Mouse (Mus musculus): ENCODE measurements around the gene Nup210. TPM values are rescaled to one million over a fixed set of nuclear protein-coding genes. Genes with fewer than 3 reads are reported as not detected.

The Nup210 gene
- polyA plus RNA-seq, 1 experiment from 2014 or later, result 2.0 TPM

DNA sequence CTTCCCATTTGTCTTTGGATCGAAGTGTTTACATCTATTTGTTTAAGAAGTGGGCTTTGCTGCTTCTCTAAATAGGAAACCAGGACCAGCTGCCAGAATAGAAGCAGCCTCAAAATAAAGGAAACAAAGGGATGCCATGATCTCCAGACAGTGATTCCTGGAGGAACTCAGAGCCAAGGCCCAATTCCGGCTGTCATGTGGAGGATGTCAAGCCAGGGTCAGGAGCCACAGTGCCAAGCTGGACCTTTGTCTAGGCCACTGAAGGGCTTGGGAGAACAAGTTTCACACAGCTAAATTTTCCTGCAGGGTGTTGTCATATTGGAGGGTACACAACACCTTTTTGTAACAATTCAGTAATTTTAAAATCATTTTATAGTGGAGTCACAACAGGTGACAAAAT, 3.6 kb upstream of the Nup210 start:
- H3K79me2 ChIP-seq (ENCODE audit: inconsistent target), result no peaks in the 10 kb centered on the region
- 91% methylated on average over 2 of the region's 2 CpGs for WGBS (ENCODE audit: missing documents)
- H3K36me3 ChIP-seq (ENCODE audit: inconsistent target), result no peaks in the 10 kb centered on the region
- no peak overlapping the region for H3K4me3 ChIP-seq (ENCODE audit: inconsistent target)
- H3K27ac ChIP-seq, result no peak overlapping the region

DNA sequence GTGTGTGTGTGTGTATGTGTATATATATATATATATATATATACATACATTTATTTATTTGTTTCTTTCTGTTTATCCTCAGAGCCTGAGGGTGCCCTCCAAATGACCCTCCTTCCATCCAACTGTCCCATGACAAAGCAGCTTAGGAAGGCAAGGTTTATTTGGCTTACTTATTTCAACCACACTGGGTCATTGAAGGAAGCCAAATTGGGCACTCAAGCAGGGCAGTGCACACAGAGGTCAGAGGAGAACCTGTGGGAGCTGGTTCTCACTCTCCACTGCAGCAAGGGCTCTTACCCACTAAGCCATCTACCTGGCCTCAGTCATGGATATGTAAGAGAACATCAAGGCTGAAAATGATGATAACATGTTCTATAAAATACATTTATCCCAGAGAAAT, 1.9 kb upstream of the Nup210 start:
- no peaks in the 10 kb centered on the region for H3K36me3 ChIP-seq (ENCODE audit: inconsistent target)
- no peak overlapping the region for H3K4me3 ChIP-seq (ENCODE audit: inconsistent target)
- peaks cover 10% of the 10 kb centered on the region; the same call in 1 of the 2 replicates for H3K79me2 ChIP-seq (ENCODE audit: inconsistent target)
- H3K27ac ChIP-seq, result no peak overlapping the region

DNA sequence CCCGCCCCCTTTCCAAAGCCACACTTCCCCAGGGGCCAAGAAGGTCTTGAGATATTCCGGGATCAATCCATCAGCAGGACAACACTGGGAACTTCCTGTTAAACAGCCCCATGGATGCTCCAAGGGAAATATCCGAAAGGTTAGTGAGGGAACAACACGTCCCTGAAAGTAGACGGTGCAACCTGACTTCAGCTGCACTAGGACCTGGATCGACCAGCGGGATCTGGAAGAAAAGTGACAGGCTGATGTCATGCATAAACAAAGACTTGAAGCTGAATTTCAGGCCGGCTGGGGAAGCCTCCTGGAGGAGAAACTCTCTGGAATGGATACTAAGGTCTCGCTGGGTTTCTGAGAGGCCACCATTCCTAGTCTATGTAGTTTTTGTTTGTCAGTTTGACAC, 520 bp upstream of the Nup210 start:
- Histone ChIP-seq H3K27ac (no peak overlapping the region), H3K36me3 (ENCODE audit: inconsistent target) (no peaks in the 10 kb centered on the region), H3K79me2 (ENCODE audit: inconsistent target) (peaks cover 10% of the 10 kb centered on the region; the same call in 1 of the 2 replicates), H3K4me3 (ENCODE audit: inconsistent target) (peak overlapping the region; percentile 7; the same call in 1 of the 2 replicates)
- WGBS (ENCODE audit: missing documents), result 16% methylated on average over 9 of the region's 9 CpGs

DNA sequence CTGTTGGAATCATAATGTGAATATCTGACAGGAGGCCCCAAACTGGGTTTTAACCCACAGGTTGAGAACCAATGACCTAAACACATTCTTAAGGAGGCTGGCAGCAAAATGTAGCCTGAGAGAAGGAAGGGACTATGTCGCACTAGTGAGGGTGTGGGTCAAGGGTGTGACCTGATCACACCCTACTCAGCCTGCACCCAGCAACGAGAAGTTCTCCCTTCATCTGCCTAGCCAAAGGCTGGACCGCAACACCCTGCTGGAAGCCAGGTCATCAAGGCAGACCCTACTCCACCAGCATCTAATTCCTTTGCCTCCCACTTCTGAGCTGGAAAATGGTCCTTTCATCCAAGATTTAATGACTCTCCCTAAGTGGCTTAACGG, 776 bp downstream of the Nup210 start:
- H3K79me2 ChIP-seq (ENCODE audit: inconsistent target), result peaks cover 10% of the 10 kb centered on the region; the same call in 1 of the 2 replicates
- no peaks in the 10 kb centered on the region for H3K36me3 ChIP-seq (ENCODE audit: inconsistent target)
- no peak overlapping the region for H3K27ac ChIP-seq
- peak overlapping the region; percentile 9; the same call in 1 of the 2 replicates for H3K4me3 ChIP-seq (ENCODE audit: inconsistent target)
- 30% methylated on average over 4 of the region's 4 CpGs for WGBS (ENCODE audit: missing documents)

DNA sequence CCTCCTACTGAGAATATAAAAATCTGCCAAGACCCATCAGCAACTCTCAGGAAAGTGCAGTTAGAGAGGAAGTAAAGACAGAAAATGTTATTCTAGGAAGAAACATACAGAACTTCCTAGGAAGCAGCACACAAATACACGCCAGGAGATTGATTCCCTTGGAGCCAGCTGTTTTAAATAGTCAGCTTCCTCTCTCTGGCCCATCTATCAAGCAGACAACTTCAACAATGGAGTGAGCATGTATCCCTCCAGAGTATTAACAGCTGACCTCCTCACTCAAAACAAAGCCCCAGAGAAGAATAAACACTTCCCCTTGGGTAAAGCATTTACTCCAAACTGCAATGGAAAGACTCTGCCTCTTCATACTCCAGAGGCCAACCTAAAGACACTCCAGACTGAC, 1.5 kb downstream of the Nup210 start:
- Histone ChIP-seq H3K27ac (no peak overlapping the region), H3K4me3 (ENCODE audit: inconsistent target) (no peak overlapping the region), H3K36me3 (ENCODE audit: inconsistent target) (no peaks in the 10 kb centered on the region), H3K79me2 (ENCODE audit: inconsistent target) (peaks cover 10% of the 10 kb centered on the region; the same call in 1 of the 2 replicates)
- 23% methylated on average over 1 of the region's 1 CpGs for WGBS (ENCODE audit: missing documents)

- H3K36me3 ChIP-seq (ENCODE audit: inconsistent target), result no peaks in the 10 kb centered on the region
- no peak overlapping the region for H3K4me3 ChIP-seq (ENCODE audit: inconsistent target)
- no peak overlapping the region for H3K27ac ChIP-seq
- peaks cover 10% of the 10 kb centered on the region; the same call in 1 of the 2 replicates for H3K79me2 ChIP-seq (ENCODE audit: inconsistent target)
- WGBS (ENCODE audit: missing documents), result 13% methylated on average over 2 of the region's 2 CpGs
These were observed 1.9 kb downstream of the Nup210 start for GRCm38 (mm10) chr6:91114716-91115115.

- WGBS (ENCODE audit: missing documents), result 73% methylated on average over 3 of the region's 3 CpGs
- Histone ChIP-seq H3K36me3 (ENCODE audit: inconsistent target) (no peaks in the 10 kb centered on the region), H3K79me2 (ENCODE audit: inconsistent target) (peaks cover 10% of the 10 kb centered on the region; the same call in 1 of the 2 replicates), H3K27ac (no peak overlapping the region), H3K4me3 (ENCODE audit: inconsistent target) (no peak overlapping the region)
These were observed 4.7 kb downstream of the Nup210 start for GRCm38 (mm10) chr6:91111954-91112252.

DNA sequence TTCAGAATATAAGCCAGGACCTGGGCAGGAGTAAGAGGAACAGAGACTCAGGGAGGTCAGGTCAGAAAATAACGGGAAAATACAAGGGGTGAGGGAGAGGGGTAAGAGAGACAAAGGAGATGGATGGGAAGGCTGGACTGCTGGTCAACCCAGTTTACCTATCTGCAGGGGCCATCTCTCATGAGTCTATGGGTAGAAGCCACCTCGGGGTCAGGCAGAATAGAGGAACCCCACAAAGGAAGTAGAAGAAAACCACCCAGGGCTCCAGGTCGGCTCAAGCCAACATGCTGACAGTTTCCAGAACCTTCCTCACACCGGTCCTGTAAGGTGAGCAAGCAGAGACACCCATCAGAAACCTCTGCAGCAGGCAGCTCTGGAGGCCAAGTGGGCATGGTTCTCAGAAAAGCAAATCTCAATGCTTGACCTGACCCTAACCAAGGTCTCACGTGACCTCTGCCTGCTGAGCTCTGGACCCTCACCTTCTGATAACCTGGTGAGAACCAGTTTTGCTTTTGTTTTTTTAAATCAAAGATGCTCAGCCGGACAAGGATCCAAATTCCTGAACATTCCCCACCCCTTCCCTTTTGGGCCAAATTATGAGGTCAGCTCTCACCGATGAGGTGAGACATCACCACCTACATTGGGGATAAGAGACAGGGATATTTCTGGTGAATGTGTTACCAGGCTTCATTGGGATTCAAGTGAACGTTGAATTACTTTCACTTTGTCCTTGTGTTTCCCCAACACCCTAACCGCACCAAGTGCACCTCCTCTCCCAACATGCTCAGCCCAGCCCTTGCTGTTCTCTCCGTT, 5.3 kb downstream of the Nup210 start:
- H3K4me3 ChIP-seq (ENCODE audit: inconsistent target), result no peak overlapping the region; the same call in 1 of the 2 replicates
- 28% methylated on average over 10 of the region's 10 CpGs for WGBS (ENCODE audit: missing documents)
- H3K27ac ChIP-seq, result no peak overlapping the region
- H3K79me2 ChIP-seq (ENCODE audit: inconsistent target), result peaks cover 10% of the 10 kb centered on the region; the same call in 1 of the 2 replicates
- H3K36me3 ChIP-seq (ENCODE audit: inconsistent target), result no peaks in the 10 kb centered on the region

GRCm38 (mm10) chr6:91110323-91111020, 6.2 kb downstream of the Nup210 start:
- no peaks in the 10 kb centered on the region for H3K36me3 ChIP-seq (ENCODE audit: inconsistent target)
- H3K4me3 ChIP-seq (ENCODE audit: inconsistent target), result peak overlapping the region; percentile 29
- peaks cover 10% of the 10 kb centered on the region; the same call in 1 of the 2 replicates for H3K79me2 ChIP-seq (ENCODE audit: inconsistent target)
- H3K27ac ChIP-seq, result peak overlapping the region; percentile 13; the same call in 1 of the 2 replicates
- 11% methylated on average over 13 of the region's 13 CpGs for WGBS (ENCODE audit: missing documents)

DNA sequence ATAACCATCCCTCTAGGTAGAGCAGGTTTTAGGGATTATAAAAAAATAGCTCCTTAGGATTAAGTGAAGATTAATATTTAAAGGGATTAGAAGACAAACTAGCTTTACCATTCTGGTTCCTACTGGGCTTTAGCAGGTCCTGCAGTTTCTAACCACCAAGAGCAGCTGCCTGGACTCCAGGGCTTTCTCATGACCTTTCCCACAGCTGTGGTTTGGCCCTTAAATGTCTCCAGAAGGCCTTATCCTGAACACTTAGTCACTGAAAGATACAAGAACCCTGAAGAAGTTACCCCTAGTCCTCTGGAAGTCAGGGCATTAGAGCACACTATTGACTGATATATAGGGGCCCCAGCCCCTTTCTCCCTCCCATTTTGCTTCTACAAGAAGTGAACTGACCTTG, 7.1 kb downstream of the Nup210 start:
- no peak overlapping the region for H3K4me3 ChIP-seq (ENCODE audit: inconsistent target)
- no peak overlapping the region for H3K27ac ChIP-seq
- no peaks in the 10 kb centered on the region for H3K36me3 ChIP-seq (ENCODE audit: inconsistent target)
- peaks cover 10% of the 10 kb centered on the region; the same call in 1 of the 2 replicates for H3K79me2 ChIP-seq (ENCODE audit: inconsistent target)

- Histone ChIP-seq H3K36me3 (ENCODE audit: inconsistent target) (no peaks in the 10 kb centered on the region), H3K4me3 (ENCODE audit: inconsistent target) (no peak overlapping the region), H3K79me2 (ENCODE audit: inconsistent target) (peaks cover 5% of the 10 kb centered on the region; the same call in 1 of the 2 replicates), H3K27ac (no peak overlapping the region)
- WGBS (ENCODE audit: missing documents), result 73% methylated on average over 2 of the region's 2 CpGs
These were observed 7.6 kb downstream of the Nup210 start for GRCm38 (mm10) chr6:91108917-91109450.

DNA sequence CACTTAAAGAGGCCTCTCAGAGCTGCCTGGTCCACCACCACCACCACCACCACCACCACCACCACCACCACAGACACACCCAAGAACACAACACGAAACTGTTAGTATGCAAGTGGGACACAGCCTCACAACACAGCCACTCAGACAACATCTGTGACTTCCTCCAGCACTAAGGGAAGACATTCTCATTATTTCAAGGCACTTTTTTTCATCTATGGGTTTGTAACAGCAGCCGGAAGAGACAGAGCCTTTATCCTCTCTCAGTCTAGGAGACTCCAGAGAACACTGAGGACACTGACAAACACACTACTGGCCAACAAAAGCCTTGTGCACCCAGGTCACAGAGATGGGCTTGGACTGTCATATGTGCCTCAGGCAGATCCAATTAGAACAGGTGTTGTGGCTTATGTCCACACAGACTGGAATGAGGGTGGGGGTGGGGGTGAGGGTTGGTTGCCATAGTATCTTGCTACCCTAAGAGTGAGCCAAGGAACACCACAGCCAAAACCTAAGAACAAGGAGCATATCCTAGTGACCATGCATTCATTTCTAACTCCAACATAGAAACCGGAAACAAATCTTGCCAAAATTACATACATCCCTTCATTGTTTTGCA, 8.2 kb downstream of the Nup210 start:
- WGBS (ENCODE audit: missing documents), result 55% methylated on average over 3 of the region's 3 CpGs
- no peaks in the 10 kb centered on the region for H3K36me3 ChIP-seq (ENCODE audit: inconsistent target)
- no peak overlapping the region for H3K4me3 ChIP-seq (ENCODE audit: inconsistent target)
- H3K79me2 ChIP-seq (ENCODE audit: inconsistent target), result no peaks in the 10 kb centered on the region; the same call in 1 of the 2 replicates
- H3K27ac ChIP-seq, result no peak overlapping the region

DNA sequence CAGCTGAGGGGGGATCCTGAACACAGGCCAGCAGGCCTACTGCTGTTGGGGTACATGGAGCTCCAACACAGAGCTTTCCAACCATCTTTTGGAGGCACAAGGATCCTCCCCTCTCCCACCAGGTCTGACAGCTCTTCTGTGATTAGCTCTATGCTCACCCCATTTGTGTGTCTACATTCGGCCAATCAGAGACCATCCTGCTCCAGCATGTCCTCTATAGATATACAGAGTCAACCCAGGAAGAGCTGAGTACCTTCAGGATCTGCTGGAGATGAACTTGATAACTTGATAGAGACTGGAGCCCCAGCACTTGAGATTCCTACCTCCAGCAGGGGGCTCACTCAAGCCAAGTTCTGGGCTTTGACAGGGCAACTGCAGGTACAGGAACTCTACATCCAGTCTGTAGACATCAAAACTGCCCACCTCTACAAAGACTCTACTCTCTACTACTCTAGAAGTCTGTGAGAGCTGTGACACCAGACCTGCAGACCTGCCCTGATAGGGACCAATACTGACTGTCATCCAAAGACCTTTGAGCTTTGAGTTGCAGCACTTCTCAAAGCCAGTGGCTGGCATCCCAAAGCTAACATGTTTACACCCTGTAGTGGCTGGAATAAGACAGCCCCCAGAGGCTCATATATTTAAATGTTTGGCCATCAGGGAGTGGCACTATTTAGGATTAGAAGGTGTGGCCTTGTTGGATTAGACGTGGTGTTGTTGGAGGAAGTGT, 11.1 kb downstream of the Nup210 start:
- Histone ChIP-seq H3K4me3 (ENCODE audit: inconsistent target) (no peak overlapping the region), H3K36me3 (ENCODE audit: inconsistent target) (no peaks in the 10 kb centered on the region), H3K27ac (no peak overlapping the region), H3K79me2 (ENCODE audit: inconsistent target) (no peaks in the 10 kb centered on the region)
- 77% methylated on average over 2 of the region's 2 CpGs for WGBS (ENCODE audit: missing documents)

GRCm38 (mm10) chr6:91104765-91105399, 11.7 kb downstream of the Nup210 start:
- H3K79me2 ChIP-seq (ENCODE audit: inconsistent target), result no peaks in the 10 kb centered on the region
- no peak overlapping the region for H3K27ac ChIP-seq
- WGBS (ENCODE audit: missing documents), result 65% methylated on average over 3 of the region's 3 CpGs
- H3K36me3 ChIP-seq (ENCODE audit: inconsistent target), result no peaks in the 10 kb centered on the region
- H3K4me3 ChIP-seq (ENCODE audit: inconsistent target), result no peak overlapping the region

Measured in macrophage (primary cell).